Mouse (Mus musculus) stomach, embryonic 16.5 days (tissue): Measurements from ENCODE around the gene Rab40b. TPM values are rescaled to one million over a fixed set of nuclear protein-coding genes. Genes with fewer than 3 reads are reported as not detected.
"Not testable (repeated sequence)": the region's sequence is repeated elsewhere in the genome, so short reads cannot be mapped to it uniquely, and the experiment has no call there.

Experiments
- ATAC-seq: fragments of 200-750 bp; cut with Nextera tagmentation; 2 replicates; pipeline ENCODE4 v1.8.0; 2017; ENCODE audit warnings: moderate number of reproducible peaks, moderate TSS enrichment; ENCODE audit not compliant: insufficient read depth, low FRiP score
- H3K27ac ChIP-seq: fragments of 300-500 bp; sonication (generic); 2 replicates; pipeline ENCODE4 v1.5.1; 2014; ENCODE audit warnings: low read length
- H3K27me3 ChIP-seq: fragments of 300-500 bp; sonication (generic); 2 replicates; pipeline ENCODE4 v1.6.1; 2014; ENCODE audit warnings: low read length, control low read depth, mixed read lengths; ENCODE audit not compliant: control insufficient read depth, insufficient read depth
- H3K36me3 ChIP-seq: fragments of 300-500 bp; sonication (generic); 2 replicates; pipeline ENCODE4 v1.6.1; 2014; ENCODE audit warnings: low read length; ENCODE audit not compliant: control insufficient read depth, insufficient read depth
- H3K4me1 ChIP-seq: fragments of 300-500 bp; sonication (generic); 2 replicates; pipeline ENCODE4 v1.6.1; 2014; ENCODE audit warnings: low read length, control low read depth, mixed read lengths; ENCODE audit not compliant: control insufficient read depth, insufficient read depth
- H3K4me2 ChIP-seq: fragments of 300-500 bp; sonication (generic); 2 replicates; pipeline ENCODE4 v1.6.1; 2014; ENCODE audit warnings: low read depth, low read length, mixed read lengths
- H3K4me3 ChIP-seq: fragments of 300-500 bp; sonication (generic); replicated peaks from 2 replicates; pipeline ENCODE4 v1.5.1; 2014; ENCODE audit warnings: mild to moderate bottlenecking, low read length
- H3K9ac ChIP-seq: fragments of 300-500 bp; sonication (generic); 2 replicates; pipeline ENCODE4 v1.6.1; 2014; ENCODE audit warnings: low read length
- H3K9me3 ChIP-seq: fragments of 300-500 bp; sonication (generic); replicated peaks from 2 replicates; pipeline ENCODE4 v1.6.1; 2016; ENCODE audit warnings: low read length, control low read depth; ENCODE audit not compliant: control insufficient read depth
- WGBS: fragments of 180-500 bp; shearing (Covaris S2); extraction: QIAGEN DNeasy Blood & Tissue Kit; methylation state at CpG from one replicate; pipeline ENCODE4 v1.1.7; 2014; 5-methylcytosine and 5-hydroxymethylcytosine counted together
- polyA plus RNA-seq: library from polyadenylated mRNA; unstranded; fragments of >200 nt; fragmentation: Nextera tagmentation; extraction: Ambion mirVana; gene quantifications from 2 replicates; pipeline ENCODE4 v1.2.1, GENCODE M21; 2015

Rab40b gene
- polyA plus RNA-seq, 1 experiment from 2014 or later = 14.2 TPM

DNA sequence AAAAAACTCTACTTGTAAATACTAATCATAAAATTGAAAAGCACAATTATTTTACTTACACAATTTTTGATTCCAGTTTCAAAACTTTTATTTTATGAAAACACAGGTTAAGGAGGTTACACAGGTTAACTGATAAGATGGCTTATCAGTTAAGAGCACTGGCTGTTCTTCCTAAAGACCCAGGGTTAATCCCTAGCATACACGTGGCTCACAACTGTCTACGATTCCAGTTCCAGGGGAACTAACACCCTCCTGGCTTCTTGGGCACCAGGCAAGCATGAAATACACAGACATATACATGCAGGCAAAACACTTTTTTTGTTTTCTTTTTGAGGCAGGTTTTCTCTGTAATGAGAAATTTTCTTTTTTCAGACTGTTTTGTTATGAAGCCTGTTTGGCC, 39.9 kb downstream of the Rab40b start:
- H3K4me2 ChIP-seq = no peak overlapping the region
- H3K4me1 ChIP-seq = peaks cover 12% of the 10 kb centered on the region
- H3K27me3 ChIP-seq = no peaks in the 10 kb centered on the region
- no peak overlapping the region for H3K27ac ChIP-seq
- no peaks in the 10 kb centered on the region for H3K9me3 ChIP-seq
- ATAC-seq = no peak
- 88% methylated on average over 2 of the region's 2 CpGs for WGBS
- no peak overlapping the region for H3K4me3 ChIP-seq
- H3K36me3 ChIP-seq = peaks cover 9% of the 10 kb centered on the region; the same call in 1 of the 2 replicates
- H3K9ac ChIP-seq = no peak overlapping the region

- Histone ChIP-seq H3K27me3 (no peaks in the 10 kb centered on the region), H3K9me3 (no peaks in the 10 kb centered on the region), H3K9ac (no peak overlapping the region), H3K4me3 (no peak overlapping the region), H3K4me1 (0 out of 2 replicates have a peak, but pooled peaks cover 3% of the 10 kb centered on the region), H3K27ac (no peak overlapping the region), H3K4me2 (no peak overlapping the region), H3K36me3 (peaks cover 9% of the 10 kb centered on the region; the same call in 1 of the 2 replicates)
- no peak for ATAC-seq
- 88% methylated on average over 2 of the region's 2 CpGs for WGBS
These were observed 41.0 kb downstream of the Rab40b start for GRCm38 (mm10) chr11:121347036-121347435.

GRCm38 (mm10) chr11:121342423-121342822, 45.6 kb downstream of the Rab40b start:
- H3K27ac ChIP-seq, H3K36me3 ChIP-seq, H3K9me3 ChIP-seq, H3K4me3 ChIP-seq, H3K4me1 ChIP-seq, H3K9ac ChIP-seq, H3K27me3 ChIP-seq, ATAC-seq, H3K4me2 ChIP-seq: not testable (repeated sequence)
- no CpG with 5 or more reads among the region's 1 CpGs for WGBS

GRCm38 (mm10) chr11:121340287-121340686, 47.8 kb downstream of the Rab40b start:
- H3K27me3 ChIP-seq = no peaks in the 10 kb centered on the region
- WGBS = 88% methylated on average over 1 of the region's 1 CpGs
- no peak overlapping the region for H3K9ac ChIP-seq
- 0 out of 2 replicates have a peak, but pooled peaks cover 3% of the 10 kb centered on the region for H3K4me1 ChIP-seq
- no peak overlapping the region for H3K4me3 ChIP-seq
- H3K9me3 ChIP-seq = no peaks in the 10 kb centered on the region
- ATAC-seq = no peak
- H3K36me3 ChIP-seq = peaks cover 3% of the 10 kb centered on the region; the same call in 1 of the 2 replicates
- H3K27ac ChIP-seq = no peak overlapping the region
- H3K4me2 ChIP-seq = no peak overlapping the region

- Histone ChIP-seq H3K9ac (no peak overlapping the region), H3K4me3 (no peak overlapping the region), H3K9me3 (no peaks in the 10 kb centered on the region), H3K27me3 (no peaks in the 10 kb centered on the region), H3K4me1 (0 out of 2 replicates have a peak, but pooled peaks cover 3% of the 10 kb centered on the region), H3K4me2 (no peak overlapping the region), H3K27ac (no peak overlapping the region), H3K36me3 (peaks cover 3% of the 10 kb centered on the region; the same call in 1 of the 2 replicates)
- 89% methylated on average over 1 of the region's 1 CpGs for WGBS
- ATAC-seq = no peak
These were observed 48.4 kb downstream of the Rab40b start for GRCm38 (mm10) chr11:121339647-121340046.

DNA sequence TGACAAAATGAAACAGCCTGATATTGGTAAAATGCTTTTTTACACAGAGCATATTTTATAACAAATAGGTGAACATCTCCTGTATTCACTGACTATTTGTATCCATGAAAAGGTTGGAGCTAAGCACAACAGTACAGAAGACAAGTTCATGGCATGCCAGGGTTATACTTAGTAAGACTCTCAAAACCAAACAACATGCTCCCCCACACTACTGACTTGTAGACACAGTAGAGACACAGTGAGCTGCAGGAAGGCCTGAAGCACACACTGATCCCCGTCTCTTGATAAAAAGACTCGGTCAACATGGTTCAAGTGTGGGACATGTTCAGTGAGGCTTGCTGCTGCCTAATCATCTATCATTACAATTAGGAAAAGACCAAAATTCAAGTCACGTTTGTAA, 56.4 kb downstream of the Rab40b start:
- H3K9me3 ChIP-seq = no peaks in the 10 kb centered on the region
- H3K27ac ChIP-seq = no peak overlapping the region
- no peak overlapping the region for H3K4me2 ChIP-seq
- H3K27me3 ChIP-seq = no peaks in the 10 kb centered on the region
- no peaks in the 10 kb centered on the region for H3K4me1 ChIP-seq
- no peak for ATAC-seq
- H3K36me3 ChIP-seq = 0 out of 2 replicates have a peak, but pooled peaks cover 6% of the 10 kb centered on the region
- WGBS = 87% methylated on average over 3 of the region's 3 CpGs
- H3K4me3 ChIP-seq = no peak overlapping the region
- no peak overlapping the region for H3K9ac ChIP-seq

DNA sequence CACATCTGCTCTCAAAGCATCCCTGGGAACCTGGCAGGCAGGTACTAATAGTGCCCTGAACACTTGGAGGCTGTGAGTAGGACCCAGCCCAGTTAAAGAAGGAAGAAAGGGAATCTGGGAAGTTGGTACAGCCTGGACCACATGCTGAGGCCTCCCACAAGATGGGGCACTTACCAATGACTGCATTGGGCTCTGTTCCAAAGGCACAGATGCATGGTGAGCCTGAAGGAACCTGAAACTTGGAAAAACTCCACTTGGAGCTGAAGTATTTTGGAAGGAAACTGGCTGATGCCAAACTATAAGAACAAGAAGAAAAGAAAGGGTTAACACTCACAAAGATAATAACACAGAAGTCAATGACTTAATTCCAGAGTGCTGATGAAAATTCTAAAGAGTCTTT, 59.4 kb downstream of the Rab40b start:
- Histone ChIP-seq H3K36me3 (0 out of 2 replicates have a peak, but pooled peaks cover 6% of the 10 kb centered on the region), H3K27me3 (no peaks in the 10 kb centered on the region), H3K27ac (no peak overlapping the region), H3K4me1 (no peaks in the 10 kb centered on the region), H3K4me2 (no peak overlapping the region), H3K9me3 (no peaks in the 10 kb centered on the region), H3K9ac (no peak overlapping the region), H3K4me3 (no peak overlapping the region)
- ATAC-seq = no peak

- Histone ChIP-seq H3K36me3 (0 out of 2 replicates have a peak, but pooled peaks cover 6% of the 10 kb centered on the region), H3K27me3 (no peaks in the 10 kb centered on the region), H3K9me3 (no peaks in the 10 kb centered on the region), H3K4me2 (no peak overlapping the region), H3K4me1 (no peaks in the 10 kb centered on the region), H3K9ac (no peak overlapping the region), H3K27ac (no peak overlapping the region), H3K4me3 (no peak overlapping the region)
- ATAC-seq = no peak
- WGBS = 95% methylated on average over 9 of the region's 9 CpGs
These were observed 59.8 kb downstream of the Rab40b start for GRCm38 (mm10) chr11:121328206-121328605.

DNA sequence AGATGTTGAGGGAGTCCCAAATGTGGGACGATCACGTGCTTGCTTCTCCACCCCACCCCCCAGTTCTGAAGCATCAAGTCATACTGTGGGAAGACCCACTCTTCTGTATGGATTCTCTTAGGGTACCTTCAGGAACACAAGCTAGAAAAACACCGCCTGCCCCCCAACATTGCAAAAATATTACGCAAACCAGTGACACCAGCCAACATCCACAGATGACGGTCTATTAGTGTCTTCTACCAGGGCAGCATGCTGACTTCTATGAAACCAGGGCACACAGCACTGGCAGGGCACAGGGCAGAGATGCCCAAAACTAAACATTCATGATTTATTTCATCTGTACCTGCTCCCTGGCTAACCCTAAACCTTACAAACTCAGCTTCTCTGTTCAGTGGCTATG, 61.4 kb downstream of the Rab40b start:
- Histone ChIP-seq H3K36me3 (0 out of 2 replicates have a peak, but pooled peaks cover 3% of the 10 kb centered on the region), H3K27me3 (no peaks in the 10 kb centered on the region), H3K4me2 (no peak overlapping the region), H3K9ac (no peak overlapping the region), H3K4me3 (no peak overlapping the region), H3K9me3 (no peaks in the 10 kb centered on the region), H3K27ac (no peak overlapping the region), H3K4me1 (no peaks in the 10 kb centered on the region)
- ATAC-seq = no peak
- 97% methylated on average over 5 of the region's 5 CpGs for WGBS
